Mouse (Mus musculus): ENCODE measurements at regions not wholly inside any gene's neighbourhood (a gene's known extent, or its start where the extent isn't known, plus 50 kb on each side); places are given as distances from the start of the nearest gene placed in this dataset.

DNA sequence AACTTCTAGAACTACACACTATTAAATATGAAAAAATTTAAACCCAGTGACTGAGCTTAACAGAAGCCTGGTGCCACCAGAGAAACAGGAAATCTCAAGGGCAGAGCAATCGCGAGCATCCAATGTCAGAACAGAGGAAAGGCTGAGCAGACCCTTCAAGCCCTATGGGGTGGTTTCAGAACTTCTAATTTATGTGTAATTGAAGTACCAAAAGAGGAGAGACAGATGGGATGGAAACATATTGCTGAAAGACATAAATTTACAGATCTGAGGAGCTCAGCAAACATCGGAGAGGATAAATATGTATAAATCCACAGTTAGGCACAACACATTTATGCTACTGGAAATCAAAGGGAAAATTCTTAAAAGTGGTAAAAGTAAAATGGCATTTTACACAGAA is 637.6 kb downstream of the Rwdd3 start:
- no peaks in the 10 kb centered on the region for H3K27me3 ChIP-seq (ENCODE audit: poor library complexity, severe bottlenecking)
- DNase-seq (ENCODE audit: extremely low spot score, low spot score): no peak
- no peak overlapping the region for H3K27ac ChIP-seq
- H3K4me3 ChIP-seq: no peak overlapping the region
- H3K36me3 ChIP-seq (replicated peaks): no peaks in the 10 kb centered on the region
- H3K9me3 ChIP-seq: no peaks in the 10 kb centered on the region
- WGBS: 93% methylated on average over 3 of the region's 3 CpGs
- H3K4me1 ChIP-seq: no peaks in the 10 kb centered on the region

DNA sequence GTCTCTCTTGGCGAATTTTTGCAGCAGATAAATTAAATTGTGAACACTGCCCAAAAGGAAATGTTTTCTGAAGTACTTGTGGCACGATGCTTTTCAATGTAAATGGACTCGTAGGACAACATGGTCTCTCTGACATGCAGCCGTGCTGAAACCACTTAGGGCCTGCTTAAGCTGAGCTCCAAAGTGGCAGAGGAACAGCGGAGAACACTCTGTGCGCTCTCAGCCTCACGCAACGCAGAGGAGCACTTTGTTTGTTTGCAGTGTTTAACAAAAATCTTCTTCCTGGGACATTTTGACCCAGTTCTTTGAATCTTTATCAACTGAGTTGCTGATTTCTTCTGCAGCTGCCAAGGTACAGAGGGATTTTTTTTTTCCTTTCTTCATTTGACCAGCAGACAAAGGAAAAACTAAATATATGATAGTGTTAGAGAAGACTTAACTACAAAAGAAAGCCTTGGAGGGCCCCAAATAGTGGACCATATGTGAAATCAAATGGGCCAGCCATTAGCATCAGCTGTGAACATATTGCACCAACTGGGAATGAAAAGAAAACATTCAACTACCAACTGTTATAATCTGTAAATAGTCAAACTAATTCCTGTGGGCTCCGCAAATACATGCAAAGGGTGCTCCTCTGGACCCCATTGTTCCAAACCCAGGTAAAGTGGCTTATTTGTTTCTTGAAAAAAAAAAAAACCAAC is 639.5 kb downstream of the Rwdd3 start:
- Histone ChIP-seq H3K4me3 (no peak overlapping the region), H3K27ac (no peak overlapping the region), H3K36me3 (replicated peaks) (no peaks in the 10 kb centered on the region), H3K4me1 (no peaks in the 10 kb centered on the region), H3K9me3 (no peaks in the 10 kb centered on the region), H3K27me3 (ENCODE audit: poor library complexity, severe bottlenecking) (no peaks in the 10 kb centered on the region)
- WGBS: 84% methylated on average over 9 of the region's 9 CpGs
- no peak for DNase-seq (ENCODE audit: extremely low spot score, low spot score)

DNA sequence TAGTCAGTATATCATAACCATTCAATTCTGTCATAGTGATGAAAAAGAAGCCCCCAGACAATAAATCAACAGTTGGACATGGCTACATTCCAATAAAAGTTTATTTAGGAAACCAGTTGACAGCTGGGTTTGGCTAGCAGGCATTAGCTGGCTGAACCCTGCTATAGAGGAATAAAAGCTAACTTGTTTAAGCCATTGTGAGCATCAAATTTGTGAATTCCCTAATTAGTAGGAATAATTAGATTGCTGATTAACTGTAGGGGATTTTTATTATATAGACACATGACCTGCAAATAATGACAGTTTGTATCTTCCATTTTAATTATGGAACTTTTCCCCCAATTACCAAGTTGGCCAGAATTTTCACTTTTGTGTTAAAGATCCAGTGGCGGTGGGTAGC is 659.8 kb downstream of the Rwdd3 start:
- H3K4me3 ChIP-seq: no peak overlapping the region
- no peaks in the 10 kb centered on the region for H3K36me3 ChIP-seq (replicated peaks)
- H3K9me3 ChIP-seq: no peaks in the 10 kb centered on the region
- no peaks in the 10 kb centered on the region for H3K27me3 ChIP-seq (ENCODE audit: poor library complexity, severe bottlenecking)
- no peaks in the 10 kb centered on the region for H3K4me1 ChIP-seq
- no peak for DNase-seq (ENCODE audit: extremely low spot score, low spot score)
- 84% methylated on average over 1 of the region's 1 CpGs for WGBS
- H3K27ac ChIP-seq: no peak overlapping the region

DNA sequence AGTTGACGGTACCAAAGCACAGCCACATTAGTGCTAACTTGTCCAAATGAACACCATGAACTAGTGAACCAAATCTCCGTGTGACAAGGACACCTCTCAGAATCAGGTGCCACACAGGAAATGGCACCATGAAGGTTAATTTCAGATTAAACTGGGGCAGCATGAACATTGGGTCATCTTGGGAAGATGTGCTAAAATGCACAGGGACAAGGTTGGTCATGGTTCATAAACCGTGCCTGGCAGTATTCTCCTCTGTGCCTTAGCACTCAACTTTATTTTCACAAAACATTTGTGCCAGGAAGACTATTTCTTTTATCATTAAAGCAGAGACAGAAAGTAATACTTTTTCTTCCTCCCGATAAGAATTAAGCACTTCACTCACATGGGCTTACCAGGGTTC is 672.6 kb downstream of the Rwdd3 start:
- DNase-seq (ENCODE audit: extremely low spot score, low spot score): no peak
- no peaks in the 10 kb centered on the region for H3K4me1 ChIP-seq
- 86% methylated on average over 4 of the region's 4 CpGs for WGBS
- no peaks in the 10 kb centered on the region for H3K36me3 ChIP-seq (replicated peaks)
- no peaks in the 10 kb centered on the region for H3K27me3 ChIP-seq (ENCODE audit: poor library complexity, severe bottlenecking)
- H3K9me3 ChIP-seq: no peaks in the 10 kb centered on the region; the same call in 1 of the 2 replicates
- no peak overlapping the region for H3K4me3 ChIP-seq
- H3K27ac ChIP-seq: no peak overlapping the region

DNA sequence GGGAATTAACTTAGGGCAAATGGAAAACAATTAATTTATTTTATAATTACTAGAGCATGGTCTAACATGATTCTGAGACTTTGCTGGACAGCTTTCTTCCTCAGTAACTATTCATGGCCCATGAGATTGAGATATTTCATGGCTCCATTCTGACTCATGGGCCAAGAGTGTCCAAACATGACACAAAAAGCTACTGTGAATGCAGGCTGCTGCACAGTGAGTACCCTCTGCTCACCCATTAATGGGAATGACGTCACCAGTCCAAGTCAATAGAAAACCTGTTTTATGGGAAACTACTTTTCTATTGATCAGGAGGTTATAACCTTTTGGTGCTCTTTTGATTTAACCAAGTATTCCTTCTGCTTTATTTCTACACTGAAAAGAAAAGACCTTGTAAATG is 693.6 kb downstream of the Rwdd3 start:
- H3K36me3 ChIP-seq (replicated peaks): no peaks in the 10 kb centered on the region
- no peak overlapping the region for H3K4me3 ChIP-seq
- H3K9me3 ChIP-seq: no peaks in the 10 kb centered on the region
- peaks cover 20% of the 10 kb centered on the region for H3K4me1 ChIP-seq
- no peak for DNase-seq (ENCODE audit: extremely low spot score, low spot score)
- no peaks in the 10 kb centered on the region for H3K27me3 ChIP-seq (ENCODE audit: poor library complexity, severe bottlenecking)
- H3K27ac ChIP-seq: no peak overlapping the region
- WGBS: 24% methylated on average over 1 of the region's 1 CpGs

DNA sequence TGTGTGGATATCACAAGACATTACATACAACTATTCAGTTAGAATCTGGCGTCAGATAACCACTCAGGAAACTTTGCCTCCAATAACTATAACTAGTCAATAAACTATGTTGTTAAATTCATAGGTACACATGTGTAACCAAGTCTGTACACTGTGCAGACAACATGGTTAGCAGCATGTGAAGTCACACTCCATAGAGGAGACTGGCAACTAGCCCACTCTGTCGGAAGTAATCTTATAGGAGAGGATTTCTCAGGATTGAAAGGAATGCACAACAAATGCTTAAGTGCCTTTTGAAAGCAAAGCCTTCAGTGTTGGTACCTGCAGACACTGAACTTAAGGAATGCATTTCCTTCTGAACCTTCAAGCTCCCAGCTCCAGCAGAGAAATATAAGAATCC is 693.0 kb upstream of the Ptbp2 start:
- no peak for DNase-seq (ENCODE audit: extremely low spot score, low spot score)
- Histone ChIP-seq H3K27me3 (ENCODE audit: poor library complexity, severe bottlenecking) (no peaks in the 10 kb centered on the region), H3K9me3 (no peaks in the 10 kb centered on the region), H3K36me3 (replicated peaks) (no peaks in the 10 kb centered on the region), H3K4me1 (peaks cover 27% of the 10 kb centered on the region), H3K4me3 (no peak overlapping the region), H3K27ac (no peak overlapping the region)
- 62% methylated on average over 2 of the region's 2 CpGs for WGBS

DNA sequence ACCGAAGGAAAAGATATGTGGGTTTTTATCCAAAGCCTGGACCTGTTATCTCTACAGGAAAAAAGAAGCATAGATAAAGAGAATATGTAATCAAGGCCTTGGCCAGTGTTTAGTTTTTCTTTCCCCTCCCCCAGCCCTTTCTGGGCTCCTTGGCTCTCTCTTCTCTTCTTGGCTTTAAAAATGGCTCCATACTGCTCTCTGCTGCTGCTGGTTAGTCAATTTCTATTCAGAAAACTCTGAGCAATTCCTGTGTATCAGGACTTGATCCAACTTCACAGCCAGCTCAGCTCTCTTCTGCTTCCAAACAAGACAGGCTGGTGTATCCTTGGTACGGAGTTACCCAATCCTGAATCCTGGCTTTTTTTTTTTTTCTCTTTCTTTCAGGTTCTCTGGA is 689.4 kb upstream of the Ptbp2 start:
- no peak overlapping the region for H3K27ac ChIP-seq
- no peaks in the 10 kb centered on the region for H3K27me3 ChIP-seq (ENCODE audit: poor library complexity, severe bottlenecking)
- WGBS: 72% methylated on average over 2 of the region's 2 CpGs
- H3K9me3 ChIP-seq: no peaks in the 10 kb centered on the region
- H3K4me1 ChIP-seq: peaks cover 31% of the 10 kb centered on the region
- DNase-seq (ENCODE audit: extremely low spot score, low spot score): no peak
- no peak overlapping the region for H3K4me3 ChIP-seq
- no peaks in the 10 kb centered on the region for H3K36me3 ChIP-seq (replicated peaks)

DNA sequence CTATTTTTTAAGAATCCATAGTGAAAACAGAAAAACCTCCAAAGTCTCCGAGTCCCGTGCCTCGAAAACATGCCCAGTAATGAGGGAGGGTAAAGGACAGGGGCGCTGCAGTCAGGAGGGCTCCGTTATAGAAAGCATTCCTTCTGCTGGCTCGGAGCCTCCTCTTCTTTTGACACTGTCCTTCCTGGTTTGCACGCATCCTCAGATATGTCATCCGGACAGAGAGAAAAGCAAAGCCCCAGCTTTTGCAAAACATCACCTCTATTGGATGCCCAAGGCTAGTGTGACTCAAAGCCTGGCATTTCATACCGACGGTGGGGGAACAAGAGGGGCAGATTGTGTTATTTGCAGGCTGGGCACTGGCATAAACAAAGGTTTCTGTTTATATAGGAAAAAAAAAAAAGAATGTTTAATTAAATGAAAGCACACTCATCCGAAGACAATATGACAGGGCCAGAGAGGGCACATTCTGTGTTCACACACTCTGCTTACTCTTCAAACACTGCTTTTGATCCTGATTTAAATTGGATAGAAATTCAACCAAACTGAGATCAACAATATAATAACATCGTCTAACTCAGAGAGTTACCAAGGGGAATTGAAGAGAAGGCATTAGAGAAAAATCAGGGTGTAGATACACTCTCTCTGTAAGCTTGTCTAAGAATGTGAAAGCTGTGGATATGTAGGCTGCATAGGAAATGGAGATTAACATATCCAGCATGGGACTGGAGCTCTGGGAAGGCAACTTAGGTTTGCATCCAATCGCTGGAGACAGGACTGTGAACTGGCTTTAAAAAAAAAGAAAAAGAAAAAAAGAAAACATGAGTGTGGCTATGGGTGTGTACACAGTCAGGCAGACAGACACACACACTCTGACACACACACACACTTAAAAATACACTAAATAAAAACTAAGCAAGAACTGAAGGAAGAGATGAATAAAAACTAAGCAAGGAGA is 688.7 kb upstream of the Ptbp2 start:
- WGBS: 67% methylated on average over 13 of the region's 13 CpGs
- no peaks in the 10 kb centered on the region for H3K27me3 ChIP-seq (ENCODE audit: poor library complexity, severe bottlenecking)
- no peak overlapping the region for H3K4me3 ChIP-seq
- peak; percentile 14 for DNase-seq (ENCODE audit: extremely low spot score, low spot score)
- 0 out of 2 replicates have a peak overlapping the region, but pooled peaks have one; percentile 20 for H3K27ac ChIP-seq
- no peaks in the 10 kb centered on the region for H3K9me3 ChIP-seq
- H3K36me3 ChIP-seq (replicated peaks): no peaks in the 10 kb centered on the region
- H3K4me1 ChIP-seq: peaks cover 25% of the 10 kb centered on the region

DNA sequence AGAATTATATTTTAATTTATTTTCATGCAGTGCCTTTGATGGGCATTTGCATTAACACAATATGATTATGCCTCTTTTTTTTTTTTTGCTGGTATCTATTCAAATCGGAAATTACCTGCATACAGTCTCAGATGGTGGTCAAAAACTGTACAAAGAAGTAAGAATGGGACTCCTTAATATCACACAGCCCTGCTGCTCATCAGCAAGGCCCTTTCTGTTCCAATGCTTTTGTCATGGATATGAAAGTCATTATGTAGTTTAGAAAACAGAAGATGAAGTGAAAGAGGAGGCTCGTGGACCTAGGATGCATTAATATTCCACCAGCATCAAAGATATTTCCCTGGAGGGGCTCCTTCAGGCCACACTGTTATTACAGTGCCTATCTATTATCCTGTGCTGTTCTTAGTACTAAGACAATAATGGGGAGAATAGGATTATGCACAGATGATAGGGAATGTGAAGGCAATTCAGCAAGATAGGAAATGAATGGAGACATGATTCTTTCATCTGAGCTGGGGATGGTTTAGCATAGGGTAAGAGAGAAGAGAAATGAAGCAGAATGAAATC is 687.7 kb upstream of the Ptbp2 start:
- H3K27ac ChIP-seq: no peak overlapping the region

DNA sequence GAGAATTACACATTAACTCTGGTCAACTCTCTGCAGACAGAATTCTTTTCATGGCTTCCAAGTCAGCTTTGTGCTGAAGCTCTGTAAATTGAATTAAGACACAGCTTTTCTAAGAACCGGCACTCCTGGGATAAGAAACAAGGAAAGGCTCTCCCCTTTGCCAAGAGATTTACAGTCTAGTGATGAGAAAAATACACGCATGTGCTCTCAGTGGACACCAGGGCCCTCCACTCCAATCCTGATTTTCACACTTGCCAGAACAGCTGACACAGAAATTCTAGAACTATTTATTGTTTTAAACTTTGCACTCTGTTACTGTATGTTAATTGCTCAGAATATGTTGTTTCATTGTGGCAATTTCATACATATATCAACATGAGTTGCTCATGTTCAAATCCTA is 684.6 kb upstream of the Ptbp2 start:
- Histone ChIP-seq H3K4me1 (peaks cover 22% of the 10 kb centered on the region), H3K27me3 (ENCODE audit: poor library complexity, severe bottlenecking) (no peaks in the 10 kb centered on the region), H3K36me3 (replicated peaks) (no peaks in the 10 kb centered on the region), H3K9me3 (no peaks in the 10 kb centered on the region), H3K4me3 (no peak overlapping the region), H3K27ac (no peak overlapping the region)
- 87% methylated on average over 2 of the region's 2 CpGs for WGBS
- no peak for DNase-seq (ENCODE audit: extremely low spot score, low spot score)

More for the DNA sequence above, 687.7 kb upstream of the Ptbp2 start:
- no peaks in the 10 kb centered on the region for H3K27me3 ChIP-seq (ENCODE audit: poor library complexity, severe bottlenecking)
- peaks cover 22% of the 10 kb centered on the region for H3K4me1 ChIP-seq
- no peak for DNase-seq (ENCODE audit: extremely low spot score, low spot score)
- H3K36me3 ChIP-seq (replicated peaks): no peaks in the 10 kb centered on the region
- WGBS: 70% methylated on average over 2 of the region's 2 CpGs
- no peaks in the 10 kb centered on the region for H3K9me3 ChIP-seq
- no peak overlapping the region for H3K4me3 ChIP-seq

DNA sequence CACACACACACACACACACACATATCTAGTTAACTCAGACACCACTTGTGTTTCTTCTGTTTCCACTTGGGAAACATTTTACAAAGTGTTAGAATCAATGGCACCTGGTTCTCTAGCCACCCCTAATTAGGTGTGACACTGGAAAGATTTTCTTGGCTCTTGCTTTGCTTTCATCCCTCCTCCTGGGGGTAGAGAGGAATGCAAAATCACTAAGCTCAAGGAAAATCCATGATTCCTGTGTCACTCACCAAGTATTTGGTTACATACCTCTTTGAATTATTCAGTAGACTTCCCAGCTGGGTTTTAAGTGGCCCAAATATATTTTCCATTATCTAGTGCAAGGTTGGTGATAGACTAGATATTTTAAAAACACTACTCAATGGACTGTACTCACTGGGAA is 676.5 kb upstream of the Ptbp2 start:
- H3K9me3 ChIP-seq: no peaks in the 10 kb centered on the region
- no peaks in the 10 kb centered on the region for H3K27me3 ChIP-seq (ENCODE audit: poor library complexity, severe bottlenecking)
- no peak overlapping the region for H3K4me3 ChIP-seq
- no peak for DNase-seq (ENCODE audit: extremely low spot score, low spot score)
- H3K36me3 ChIP-seq (replicated peaks): no peaks in the 10 kb centered on the region
- no peak overlapping the region for H3K27ac ChIP-seq
- no peaks in the 10 kb centered on the region for H3K4me1 ChIP-seq

DNA sequence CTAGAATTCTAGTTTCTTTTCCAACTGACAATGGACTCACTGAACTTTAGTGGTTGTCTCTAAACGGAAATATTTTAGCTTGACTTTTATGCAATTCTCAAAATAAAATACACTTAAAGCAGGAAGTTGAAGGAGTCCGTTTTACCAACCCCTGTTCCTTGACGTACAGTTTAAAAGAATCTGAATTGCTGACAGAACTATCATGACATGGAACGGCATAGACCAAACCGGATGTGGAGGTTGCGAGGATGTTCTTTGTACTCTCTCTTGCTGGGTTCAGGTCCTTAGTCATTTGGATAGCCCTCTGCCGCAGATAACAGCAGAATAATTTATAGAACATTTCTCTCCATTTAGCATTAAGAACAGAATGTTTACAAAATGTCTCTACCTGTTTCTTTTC is 673.6 kb upstream of the Ptbp2 start:
- 92% methylated on average over 7 of the region's 7 CpGs for WGBS
- DNase-seq (ENCODE audit: extremely low spot score, low spot score): no peak
- Histone ChIP-seq H3K27ac (no peak overlapping the region), H3K27me3 (ENCODE audit: poor library complexity, severe bottlenecking) (no peaks in the 10 kb centered on the region), H3K9me3 (no peaks in the 10 kb centered on the region), H3K4me3 (no peak overlapping the region), H3K4me1 (no peaks in the 10 kb centered on the region), H3K36me3 (replicated peaks) (no peaks in the 10 kb centered on the region)

DNA sequence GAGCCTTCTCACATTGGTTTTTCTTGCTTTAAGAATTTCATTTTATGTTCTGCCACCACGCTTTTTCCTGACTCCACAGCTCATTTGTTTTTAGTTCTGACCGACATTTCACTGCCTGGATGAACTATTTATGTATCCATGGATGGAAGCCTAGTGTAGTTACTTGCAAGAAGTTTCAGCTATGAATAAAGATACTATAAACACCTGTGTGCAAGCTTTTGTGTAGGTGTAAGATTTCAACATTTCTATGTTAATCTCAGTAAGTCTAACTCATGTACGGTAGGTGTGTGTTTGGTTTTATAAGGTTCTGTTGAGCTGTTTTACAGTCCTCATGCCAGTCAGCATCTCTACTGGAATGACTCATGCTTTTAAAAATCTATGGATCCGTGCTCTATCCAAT is 656.9 kb upstream of the Ptbp2 start:
- Histone ChIP-seq H3K4me3 (no peak overlapping the region), H3K27ac (no peak overlapping the region), H3K27me3 (ENCODE audit: poor library complexity, severe bottlenecking) (no peaks in the 10 kb centered on the region), H3K4me1 (no peaks in the 10 kb centered on the region), H3K36me3 (replicated peaks) (no peaks in the 10 kb centered on the region), H3K9me3 (no peaks in the 10 kb centered on the region)
- WGBS: 89% methylated on average over 4 of the region's 4 CpGs
- no peak for DNase-seq (ENCODE audit: extremely low spot score, low spot score)
